Mouse (Mus musculus) kidney, adult 11 months (tissue): Measurements from ENCODE around the gene Pot1a.

Experiments used
- DNase-seq: peaks from one replicate; pipeline ENCODE4 v3.0.0; 2022

The Pot1a gene

DNA sequence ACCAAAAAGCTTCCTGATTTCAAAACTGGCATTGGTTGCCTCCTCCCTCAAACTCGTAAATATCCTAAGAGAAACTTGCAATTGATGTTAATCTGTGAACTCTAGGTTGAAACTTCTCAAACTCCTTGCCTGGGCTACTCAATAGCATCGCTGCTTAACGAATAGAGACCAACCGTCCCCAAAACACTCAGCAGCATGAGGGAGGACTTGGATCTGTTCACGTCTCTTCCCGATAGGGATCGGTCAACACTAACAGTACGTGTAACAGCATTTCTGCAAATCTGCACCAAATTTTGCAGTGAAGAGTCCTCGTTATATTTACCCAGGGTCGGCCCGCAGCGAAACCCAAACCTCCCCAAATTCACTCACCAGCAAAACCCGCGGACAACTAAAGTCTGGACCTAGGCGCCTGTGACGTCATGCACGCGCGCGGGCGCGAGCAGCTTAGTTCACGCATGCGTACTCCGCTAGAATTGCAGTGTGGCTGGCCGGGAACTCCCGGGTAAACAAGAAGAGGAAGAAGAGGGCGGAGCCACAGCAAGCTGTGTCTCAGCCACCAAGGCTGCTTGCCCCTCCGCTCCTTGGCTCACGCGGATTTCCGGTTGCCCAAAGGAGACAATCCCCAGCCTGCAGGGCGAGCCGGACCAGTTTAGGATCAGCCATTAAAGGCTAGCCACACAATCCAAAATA is at the start of gene Pot1a:
Gene Pot1a, minus strand, starts transcription at position 441 of the 690 bp plus-strand sequence.
- DNase-seq: peak; percentile 95

DNA sequence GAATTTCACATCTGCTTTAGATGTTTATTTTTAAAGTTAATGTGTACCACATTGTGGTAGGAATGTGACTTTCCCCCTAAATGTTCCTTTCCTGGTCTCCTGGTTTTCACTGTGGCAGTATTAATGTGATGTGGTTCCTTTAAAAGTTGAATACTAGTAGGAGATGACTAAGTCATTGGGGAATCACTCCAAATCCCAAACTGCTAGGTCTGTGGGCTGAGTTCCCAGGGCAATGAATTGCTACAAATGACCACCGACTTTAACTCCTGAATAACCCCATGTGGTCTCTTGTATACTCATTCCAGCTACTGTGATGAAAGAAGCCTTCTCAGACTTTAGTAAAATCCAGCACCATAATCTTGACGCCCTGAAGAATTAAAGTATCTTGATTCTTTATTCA is 27.2 kb upstream of the Pot1a start:
- DNase-seq: no peak

DNA sequence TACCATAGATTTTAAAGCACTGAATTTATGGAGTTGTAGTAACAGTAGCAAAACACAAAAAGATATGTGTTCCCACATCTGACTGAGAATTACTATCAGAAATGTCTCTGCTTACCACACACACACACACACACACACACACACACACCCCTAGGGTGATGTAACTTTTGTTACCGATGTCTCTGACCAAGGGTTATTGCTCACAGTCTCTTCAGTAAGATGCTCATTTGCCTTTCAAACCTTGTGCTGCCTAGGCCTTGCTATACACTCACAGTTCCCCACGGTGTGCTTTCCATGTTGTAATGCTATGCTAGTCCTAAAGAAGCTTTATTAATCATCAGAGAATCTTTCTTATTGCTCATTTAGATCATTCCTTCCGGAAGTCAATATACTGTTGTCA is 3.0 kb downstream of the Pot1a start:
- no peak for DNase-seq

- DNase-seq: no peak
These were observed 6.8 kb downstream of the Pot1a start for GRCm38 (mm10) chr6:25802269-25802668.

DNA sequence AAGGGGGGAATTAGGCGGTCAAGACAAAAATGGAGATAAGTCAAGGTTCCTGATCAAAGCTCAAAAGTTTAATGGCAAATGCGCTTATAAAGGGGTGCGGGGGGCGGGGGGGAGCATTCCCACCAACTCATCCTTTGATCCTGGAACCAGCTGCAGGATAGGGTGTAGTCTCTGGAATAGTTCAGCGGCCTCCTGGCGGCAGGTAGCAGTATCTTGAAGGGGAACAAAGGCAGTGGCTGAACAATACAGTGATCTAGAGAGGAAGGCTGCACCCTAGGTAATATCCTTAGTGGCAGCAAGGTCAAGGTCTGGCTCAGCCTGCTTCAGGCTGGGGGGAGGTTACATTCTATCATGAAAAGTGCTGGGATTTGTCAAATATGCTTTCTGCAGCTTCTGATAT is 7.8 kb downstream of the Pot1a start:
- no peak for DNase-seq

- no peak for DNase-seq
These were observed 40.8 kb downstream of the Pot1a start for GRCm38 (mm10) chr6:25768238-25768637.

DNA sequence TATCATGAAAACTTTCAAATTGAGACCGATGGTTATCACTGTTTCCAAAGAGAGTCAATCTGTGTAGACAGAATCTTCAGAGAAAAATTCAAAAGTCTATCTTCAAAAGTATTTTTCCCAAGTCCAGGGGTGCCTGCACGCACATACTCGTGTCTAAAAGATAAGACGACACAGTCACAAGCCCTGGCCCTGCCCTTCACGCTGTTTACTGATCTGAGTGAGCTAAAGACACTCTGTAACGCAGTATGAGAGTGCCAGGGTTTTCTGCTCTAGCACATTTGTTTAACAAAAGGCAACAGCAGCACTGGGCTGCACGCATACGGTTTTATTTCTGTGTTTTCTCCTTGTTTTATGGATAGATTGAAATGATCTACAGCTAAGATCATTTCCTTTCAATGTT is 41.5 kb downstream of the Pot1a start:
- no peak for DNase-seq

DNA sequence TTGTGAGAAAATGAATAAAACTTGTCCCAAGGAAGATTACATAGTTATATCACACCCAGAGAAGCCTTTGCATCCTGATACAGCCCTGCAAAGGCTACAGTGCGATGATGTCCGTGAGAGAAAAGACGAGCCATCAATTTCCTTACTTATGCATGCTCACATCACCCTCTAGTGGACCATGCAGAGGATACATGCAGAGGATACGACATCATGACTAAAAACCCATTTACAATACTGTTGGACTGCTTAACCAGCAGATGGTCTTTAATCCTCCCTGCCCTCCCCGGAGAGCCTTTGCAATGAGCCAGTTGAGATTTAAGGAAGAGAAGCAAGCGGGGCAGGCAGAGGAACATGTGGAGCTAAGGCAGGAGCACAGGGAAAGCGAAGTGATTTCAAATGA is 42.0 kb downstream of the Pot1a start:
- DNase-seq: no peak

DNA sequence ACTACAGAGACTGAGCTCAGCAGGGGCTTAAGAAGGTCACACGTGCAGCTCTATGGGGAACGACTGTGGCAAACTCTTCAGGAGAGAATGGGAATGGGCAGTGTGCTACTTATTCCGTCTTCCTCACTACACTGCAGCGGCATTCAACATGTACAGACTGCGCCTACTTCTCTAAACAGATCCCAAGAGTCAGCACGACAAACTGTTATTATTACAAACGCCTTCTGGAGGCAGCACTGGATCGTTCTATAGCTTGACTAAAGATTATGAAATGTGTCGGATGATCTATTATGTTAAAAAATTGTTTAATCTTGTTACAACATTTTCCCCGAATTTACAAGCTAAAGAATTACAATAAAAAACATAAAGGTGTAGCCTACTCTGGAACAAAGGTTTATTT is 42.8 kb downstream of the Pot1a start:
- no peak for DNase-seq

- no peak for DNase-seq
These were observed 56.4 kb downstream of the Pot1a start for GRCm38 (mm10) chr6:25752651-25753050.

- no peak for DNase-seq
These were observed 72.5 kb downstream of the Pot1a start for GRCm38 (mm10) chr6:25736533-25736932.

DNA sequence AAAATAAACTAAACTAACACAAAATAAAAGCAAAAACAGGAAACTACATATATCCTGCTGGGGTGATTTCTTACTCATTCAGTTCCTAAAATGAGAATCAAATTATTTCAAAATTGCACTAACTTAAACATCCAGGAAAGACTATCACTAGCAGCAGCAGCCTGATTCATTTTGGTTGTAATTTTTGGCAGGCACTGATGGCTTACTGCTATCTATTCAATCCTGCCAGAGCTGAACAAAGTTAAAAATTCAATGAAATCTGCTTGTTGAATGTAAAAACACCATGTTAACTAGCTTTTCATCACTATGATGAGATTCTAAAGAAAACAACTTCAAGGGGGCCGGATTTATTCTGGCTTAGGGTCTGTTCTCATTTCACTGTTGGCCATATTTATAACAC is 82.5 kb downstream of the Pot1a start:
- no peak for DNase-seq

GRCm38 (mm10) chr6:25710601-25711000 is 98.4 kb downstream of the Pot1a start:
- DNase-seq: no peak

DNA sequence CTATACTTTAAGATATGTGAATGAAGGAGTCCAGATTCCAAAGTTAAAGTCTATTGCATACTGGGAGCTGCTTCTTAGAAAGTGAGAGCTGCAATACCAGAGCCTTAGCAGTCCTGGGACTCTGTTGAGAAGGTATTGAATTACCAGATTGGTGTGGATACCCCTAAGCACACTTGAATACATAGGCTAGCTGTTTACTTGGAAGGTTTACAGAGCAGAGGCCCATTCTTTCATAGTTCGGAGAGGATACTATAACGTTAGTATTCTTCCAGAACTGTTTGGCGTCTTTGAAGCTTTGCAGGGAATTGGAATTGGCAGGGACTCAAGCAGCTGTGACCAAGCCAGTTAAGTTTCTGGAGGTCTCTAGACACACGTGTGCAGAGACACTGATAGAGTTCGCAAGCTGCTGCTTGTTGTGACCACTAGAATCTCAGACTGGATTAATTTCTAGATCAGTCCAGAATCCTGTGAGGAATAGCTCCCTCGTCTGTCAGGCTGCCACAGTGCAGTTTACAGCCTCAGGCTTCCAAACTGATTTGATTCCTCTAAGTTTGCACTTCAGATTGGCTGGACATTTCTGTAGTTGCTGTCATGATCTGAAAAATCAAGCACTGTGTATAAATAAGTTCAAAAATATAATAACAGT is 99.7 kb downstream of the Pot1a start:
- no peak for DNase-seq

- DNase-seq: no peak
These were observed 109.1 kb downstream of the Pot1a start for GRCm38 (mm10) chr6:25699956-25700355.
